Mouse (Mus musculus): ENCODE data around the gene Mcpt8.

- no peak for TF ChIP-seq GATA1 (IDR thresholded peaks at IDR 0.05; ENCODE audit: borderline replicate concordance, low read length)
- TF ChIP-seq FLI1 (IDR thresholded peaks at IDR 0.05; ENCODE audit: low read length) = no peak
These were observed 27.4 kb downstream of the Mcpt8 start for GRCm38 (mm10) chr14:56057722-56058121.
